Mouse (Mus musculus) embryo, embryonic 11.5 days (tissue): ENCODE measurements around the gene Zfc3h1.

Experiments
- DNase-seq: peaks from one replicate; pipeline ENCODE4 v3.0.0-alpha.2; 2012; ENCODE audit warnings: low read depth, low spot score

Zfc3h1 gene

GRCm38 (mm10) chr10:115475000-115475550, 90.3 kb downstream of the Zfc3h1 start:
- DNase-seq: no peak

GRCm38 (mm10) chr10:115476506-115476905, 91.7 kb downstream of the Zfc3h1 start:
- no peak for DNase-seq

GRCm38 (mm10) chr10:115478441-115479141, 93.8 kb downstream of the Zfc3h1 start:
- DNase-seq: no peak
